Mouse (Mus musculus) stomach, embryonic 15.5 days (tissue): ENCODE data around the gene Pde4d. TPM values are rescaled to one million over a fixed set of nuclear protein-coding genes. Genes with fewer than 3 reads are reported as not detected.

Experiments used
- ATAC-seq: fragments of 200-750 bp; cut with Nextera tagmentation; 2 replicates; pipeline ENCODE4 v1.8.0; 2017; ENCODE audit warnings: low read depth, moderate number of reproducible peaks, moderate TSS enrichment; ENCODE audit not compliant: insufficient read depth, low FRiP score
- H3K27ac ChIP-seq: fragments of 300-500 bp; sonication (generic); 2 replicates; pipeline ENCODE4 v1.5.1; 2015; ENCODE audit warnings: mild to moderate bottlenecking, inconsistent platforms
- H3K27me3 ChIP-seq: fragments of 300-500 bp; sonication (generic); replicated peaks from 2 replicates; pipeline ENCODE4 v1.6.1; 2015; ENCODE audit warnings: inconsistent platforms
- H3K36me3 ChIP-seq: fragments of 300-500 bp; sonication (generic); 2 replicates; pipeline ENCODE4 v1.6.1; 2015; ENCODE audit warnings: inconsistent platforms
- H3K4me1 ChIP-seq: fragments of 300-500 bp; sonication (generic); 2 replicates; pipeline ENCODE4 v1.6.1; 2015; ENCODE audit warnings: inconsistent platforms
- H3K4me2 ChIP-seq: fragments of 300-500 bp; sonication (generic); 2 replicates; pipeline ENCODE4 v1.6.1; 2015; ENCODE audit warnings: mild to moderate bottlenecking, inconsistent platforms
- H3K4me3 ChIP-seq: fragments of 300-500 bp; sonication (generic); replicated peaks from 2 replicates; pipeline ENCODE4 v1.5.1; 2015; ENCODE audit warnings: inconsistent platforms
- H3K9ac ChIP-seq: fragments of 300-500 bp; sonication (generic); 2 replicates; pipeline ENCODE4 v1.6.1; 2015; ENCODE audit warnings: inconsistent platforms
- H3K9me3 ChIP-seq: fragments of 300-500 bp; sonication (generic); 2 replicates; pipeline ENCODE4 v1.6.1; 2016; ENCODE audit warnings: inconsistent platforms
- whole genome bisulfite sequencing: fragments of 180-500 bp; shearing (Covaris S2); methylation state at CpG from one replicate; pipeline ENCODE4 v1.1.7; 2015; 5-methylcytosine and 5-hydroxymethylcytosine counted together
- polyA plus RNA-seq: library from polyadenylated mRNA; unstranded; fragments of >200 nt; fragmentation: Nextera tagmentation; extraction: Ambion mirVana; gene quantifications from 2 replicates; pipeline ENCODE4 v1.2.1, GENCODE M21; 2015

Pde4d gene
- polyA plus RNA-seq, 1 experiment from 2014 or later: 22.8 TPM

DNA sequence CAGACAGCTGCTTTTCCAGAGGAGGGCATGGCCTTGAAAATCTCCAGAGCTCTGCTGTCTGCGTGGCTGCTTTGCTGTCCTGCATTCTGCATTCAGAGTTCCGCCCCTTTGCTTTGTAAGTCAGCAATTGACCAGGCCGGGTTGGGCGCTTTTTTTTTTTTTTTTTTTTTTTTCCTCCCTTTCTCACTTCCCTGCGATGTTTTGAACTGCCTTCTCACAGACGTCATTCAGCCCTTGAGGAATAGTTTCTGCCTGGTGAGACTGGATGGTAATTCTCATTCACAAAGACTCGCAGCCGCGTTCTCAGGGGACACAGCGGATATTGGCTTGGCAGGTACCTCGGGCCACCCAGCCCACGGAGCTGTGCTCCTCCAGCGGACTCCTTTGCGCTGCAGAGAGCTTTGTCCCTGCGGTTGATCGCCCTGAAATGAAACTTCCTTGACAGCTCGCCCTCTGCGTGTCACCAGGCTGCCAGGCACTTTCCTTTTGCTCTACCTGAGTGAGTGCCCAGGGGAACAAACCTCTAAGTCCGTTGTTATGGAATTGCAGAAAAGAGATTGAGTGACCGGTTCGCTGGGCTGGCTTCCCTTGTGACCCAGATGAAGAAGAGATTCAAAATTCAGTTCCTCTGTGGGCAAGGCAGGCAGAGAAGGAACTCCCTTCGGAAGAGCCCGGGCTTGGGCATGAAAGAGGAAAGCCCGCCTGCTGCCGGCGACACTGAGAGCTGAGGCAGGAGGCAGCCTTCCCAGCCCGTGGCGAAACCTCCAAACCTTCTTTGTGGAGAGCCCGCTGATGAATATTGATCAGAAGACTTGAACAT, 1235.8 kb downstream of the Pde4d start:
- WGBS: 4% methylated on average over 28 of the region's 29 CpGs
- H3K27me3 ChIP-seq: no peaks in the 10 kb centered on the region
- no peaks in the 10 kb centered on the region for H3K9me3 ChIP-seq
- no peaks in the 10 kb centered on the region for H3K4me1 ChIP-seq
- peak overlapping the region; percentile 29; the same call in 1 of the 2 replicates for H3K9ac ChIP-seq
- H3K4me2 ChIP-seq: peak overlapping the region; percentile 71
- no peaks in the 10 kb centered on the region for H3K36me3 ChIP-seq
- H3K4me3 ChIP-seq: peak overlapping the region; percentile 50
- peak; percentile 77 for ATAC-seq
- H3K27ac ChIP-seq: peak overlapping the region; percentile 75

DNA sequence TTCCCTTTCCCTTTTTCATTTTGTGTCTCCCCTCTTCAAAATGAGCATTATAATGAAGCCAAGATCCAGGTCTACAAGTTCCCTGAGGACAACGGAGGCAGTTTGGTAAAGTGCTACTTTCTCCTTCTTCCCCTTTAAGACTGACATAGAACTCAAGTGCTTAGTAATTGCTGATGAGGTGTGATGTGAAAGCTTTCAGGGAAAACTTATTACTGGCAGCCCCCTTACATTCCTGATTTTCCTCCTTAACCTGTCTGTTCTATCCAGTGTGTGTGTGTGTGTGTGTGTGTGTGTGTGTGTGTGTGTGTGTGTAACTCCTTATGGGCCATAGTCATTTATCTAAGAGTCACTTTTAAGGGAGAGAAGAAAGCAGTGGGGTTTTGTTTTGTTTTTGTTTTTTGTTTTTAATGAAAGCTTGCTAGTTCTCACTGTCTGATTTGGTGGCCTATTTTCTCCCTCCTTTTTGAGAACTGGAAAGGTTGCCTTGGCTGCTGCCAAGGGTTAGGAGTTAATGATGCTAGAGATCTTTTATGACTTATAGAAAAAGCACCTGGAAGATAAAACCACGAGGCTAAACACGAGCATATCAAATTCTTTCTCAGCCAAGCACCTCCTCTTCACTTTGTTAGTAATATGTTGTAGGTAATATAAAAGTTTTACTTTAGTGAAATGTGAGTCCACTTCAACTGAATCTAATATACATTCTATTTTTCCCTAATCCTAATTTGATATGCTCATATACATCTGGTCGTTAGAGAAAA, 1236.5 kb downstream of the Pde4d start:
- no peak for ATAC-seq
- 28% methylated on average over 4 of the region's 4 CpGs for whole genome bisulfite sequencing
- peak overlapping the region; percentile 75 for H3K27ac ChIP-seq

DNA sequence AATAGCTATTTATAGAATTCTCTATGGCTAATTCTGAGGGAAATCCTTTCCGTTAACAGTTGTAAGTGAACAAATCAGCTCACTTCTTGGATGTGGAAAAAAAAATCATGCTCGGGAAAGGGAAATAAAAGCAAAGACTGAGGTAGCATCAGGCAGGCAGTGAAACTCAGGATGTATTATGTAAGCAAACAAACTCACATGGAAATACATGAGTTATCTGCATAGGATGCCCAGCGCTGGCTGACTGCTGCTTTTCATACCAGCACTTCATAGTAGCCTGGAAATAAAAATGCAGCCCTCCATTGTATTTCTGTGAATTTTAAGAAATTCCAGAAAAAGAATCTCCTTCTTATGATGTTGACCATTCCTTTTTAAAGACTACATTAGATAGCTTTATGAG, 1237.2 kb downstream of the Pde4d start:
- Histone ChIP-seq H3K4me1 (no peaks in the 10 kb centered on the region), H3K9ac (no peak overlapping the region), H3K27ac (no peak overlapping the region), H3K27me3 (no peaks in the 10 kb centered on the region), H3K4me3 (peak overlapping the region; percentile 9; the same call in 1 of the 2 replicates), H3K4me2 (peak overlapping the region; percentile 38; the same call in 1 of the 2 replicates), H3K36me3 (no peaks in the 10 kb centered on the region), H3K9me3 (no peaks in the 10 kb centered on the region)
- 40% methylated on average over 3 of the region's 3 CpGs for WGBS
- ATAC-seq: no peak

More for the DNA sequence above, 1236.5 kb downstream of the Pde4d start:
- H3K4me1 ChIP-seq: no peaks in the 10 kb centered on the region
- no peaks in the 10 kb centered on the region for H3K9me3 ChIP-seq
- no peak overlapping the region for H3K9ac ChIP-seq
- H3K27me3 ChIP-seq: no peaks in the 10 kb centered on the region
- no peaks in the 10 kb centered on the region for H3K36me3 ChIP-seq
- peak overlapping the region; percentile 71 for H3K4me2 ChIP-seq
- H3K4me3 ChIP-seq: peak overlapping the region; percentile 50

DNA sequence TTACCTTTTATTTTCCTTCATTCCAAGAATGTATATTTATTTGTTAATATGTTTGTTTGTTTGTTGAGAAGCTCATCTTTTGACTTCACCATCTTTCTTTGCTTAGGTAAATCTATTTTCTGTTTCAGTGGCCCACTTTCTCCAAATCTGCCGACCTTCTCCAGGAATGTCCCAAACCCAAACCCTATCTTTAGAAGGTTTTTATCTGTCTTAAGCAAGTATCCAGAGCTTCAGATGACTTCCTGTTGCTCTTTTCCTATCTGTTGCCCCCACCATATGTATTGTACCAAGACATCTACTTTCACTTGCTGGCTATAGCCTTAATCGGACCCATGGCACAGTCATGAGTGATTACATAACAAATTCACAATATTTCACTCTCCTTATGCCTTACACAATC, 1238.4 kb downstream of the Pde4d start:
- no peak overlapping the region for H3K27ac ChIP-seq
- ATAC-seq: no peak
- no peaks in the 10 kb centered on the region for H3K36me3 ChIP-seq
- 65% methylated on average over 2 of the region's 2 CpGs for WGBS
- H3K4me3 ChIP-seq: no peak overlapping the region
- H3K9me3 ChIP-seq: no peaks in the 10 kb centered on the region
- no peaks in the 10 kb centered on the region for H3K27me3 ChIP-seq
- no peak overlapping the region for H3K4me2 ChIP-seq
- H3K9ac ChIP-seq: no peak overlapping the region
- 0 out of 2 replicates have a peak, but pooled peaks cover 6% of the 10 kb centered on the region for H3K4me1 ChIP-seq

DNA sequence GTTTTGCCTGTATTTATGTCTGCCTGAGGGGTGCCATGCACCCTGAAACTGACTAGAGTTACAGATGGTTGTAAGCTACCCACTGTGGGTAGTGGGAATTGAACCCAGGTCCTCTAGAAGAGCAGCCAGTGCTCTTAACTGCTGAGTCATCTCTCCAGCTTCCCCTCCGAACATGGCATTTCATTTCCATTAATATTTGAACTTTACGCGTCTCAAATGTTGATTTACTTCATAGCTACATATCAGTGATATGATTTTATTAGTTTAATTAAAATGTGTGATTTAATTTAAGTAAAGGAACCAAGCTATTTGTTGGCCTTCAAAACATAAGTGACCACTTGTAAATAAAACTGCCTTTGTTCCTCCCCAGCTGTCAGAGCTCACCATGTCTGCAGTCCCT, 1239.4 kb downstream of the Pde4d start:
- no peak overlapping the region for H3K4me2 ChIP-seq
- H3K9ac ChIP-seq: no peak overlapping the region
- no peaks in the 10 kb centered on the region for H3K36me3 ChIP-seq
- 79% methylated on average over 3 of the region's 3 CpGs for WGBS
- no peak for ATAC-seq
- no peak overlapping the region; the same call in 1 of the 2 replicates for H3K27ac ChIP-seq
- H3K4me1 ChIP-seq: 0 out of 2 replicates have a peak, but pooled peaks cover 8% of the 10 kb centered on the region
- H3K4me3 ChIP-seq: no peak overlapping the region
- no peaks in the 10 kb centered on the region for H3K27me3 ChIP-seq
- H3K9me3 ChIP-seq: no peaks in the 10 kb centered on the region

DNA sequence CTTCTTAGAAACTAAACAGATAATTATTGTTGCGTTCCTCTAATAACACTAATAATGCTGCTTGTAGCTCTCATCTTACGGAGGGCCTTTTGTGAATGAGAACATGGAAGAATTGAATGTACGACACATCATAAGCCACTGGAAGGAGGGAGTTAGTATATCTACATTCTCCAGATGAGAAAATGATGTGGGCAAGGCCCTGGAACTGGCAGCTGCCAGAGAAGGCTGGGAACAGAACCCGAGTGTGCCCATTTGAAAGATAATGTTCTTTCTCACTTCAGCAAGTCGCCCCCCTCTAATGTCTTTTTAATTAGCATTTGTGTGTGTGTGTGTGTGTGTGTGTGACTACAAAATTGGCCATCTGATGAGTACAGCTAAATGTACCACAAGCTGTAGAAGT, 1240.8 kb downstream of the Pde4d start:
- no peak overlapping the region for H3K27ac ChIP-seq
- no peak overlapping the region for H3K4me3 ChIP-seq
- ATAC-seq: no peak
- H3K9me3 ChIP-seq: no peaks in the 10 kb centered on the region
- H3K36me3 ChIP-seq: no peaks in the 10 kb centered on the region
- H3K4me2 ChIP-seq: no peak overlapping the region
- H3K4me1 ChIP-seq: peaks cover 16% of the 10 kb centered on the region
- no peak overlapping the region for H3K9ac ChIP-seq
- no peaks in the 10 kb centered on the region for H3K27me3 ChIP-seq
- 86% methylated on average over 5 of the region's 5 CpGs for WGBS

DNA sequence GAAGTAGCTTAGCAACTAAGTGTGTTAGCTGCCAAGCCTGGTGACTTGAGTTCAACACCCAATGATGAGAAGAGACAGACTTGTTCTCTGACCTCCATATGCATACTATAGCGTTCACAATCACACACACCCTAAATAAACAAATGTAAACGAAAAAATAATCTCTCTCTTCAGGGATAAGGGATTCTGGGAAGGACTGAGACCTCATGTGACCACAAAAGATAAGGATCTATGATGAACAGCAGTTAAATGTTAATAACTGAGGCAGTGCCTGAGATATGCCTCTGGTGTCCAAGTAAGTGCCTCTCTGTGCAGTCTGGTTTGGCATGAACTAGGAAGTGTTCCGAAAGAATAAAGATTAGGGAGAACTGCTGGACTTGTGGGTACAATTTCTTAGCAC, 1243.1 kb downstream of the Pde4d start:
- H3K4me3 ChIP-seq: no peak overlapping the region
- H3K9me3 ChIP-seq: no peaks in the 10 kb centered on the region
- no peaks in the 10 kb centered on the region for H3K36me3 ChIP-seq
- 34% methylated on average over 3 of the region's 3 CpGs for WGBS
- H3K4me1 ChIP-seq: peaks cover 16% of the 10 kb centered on the region
- H3K27me3 ChIP-seq: no peaks in the 10 kb centered on the region
- H3K9ac ChIP-seq: no peak overlapping the region
- no peak for ATAC-seq
- 0 out of 2 replicates have a peak overlapping the region, but pooled peaks have one; percentile 16 for H3K27ac ChIP-seq
- H3K4me2 ChIP-seq: no peak overlapping the region

DNA sequence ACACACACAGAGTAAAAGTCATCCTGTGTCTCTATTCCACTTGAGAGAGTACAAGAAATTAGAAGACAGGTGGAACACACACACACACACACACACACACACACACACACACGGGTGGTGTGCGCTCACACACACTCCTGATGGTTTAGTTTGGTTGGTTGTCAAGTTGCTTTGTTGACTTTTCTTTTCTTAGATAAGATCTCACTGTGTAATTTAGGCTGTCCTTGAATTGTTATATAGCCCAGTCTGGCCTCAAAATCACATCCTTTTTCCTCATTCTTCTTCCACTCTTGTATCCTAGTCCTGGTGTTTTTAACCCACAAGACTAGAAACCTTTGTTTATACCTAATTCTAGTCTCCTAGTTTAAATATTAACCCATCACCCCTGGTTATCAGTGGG, 1244.0 kb downstream of the Pde4d start:
- no peaks in the 10 kb centered on the region for H3K9me3 ChIP-seq
- no peaks in the 10 kb centered on the region for H3K36me3 ChIP-seq
- H3K9ac ChIP-seq: no peak overlapping the region
- WGBS: 34% methylated on average over 2 of the region's 2 CpGs
- H3K4me2 ChIP-seq: no peak overlapping the region
- no peak overlapping the region for H3K27ac ChIP-seq
- peaks cover 16% of the 10 kb centered on the region for H3K4me1 ChIP-seq
- no peak overlapping the region for H3K4me3 ChIP-seq
- no peaks in the 10 kb centered on the region for H3K27me3 ChIP-seq
- peak; percentile 56; the same call in 1 of the 2 replicates for ATAC-seq

DNA sequence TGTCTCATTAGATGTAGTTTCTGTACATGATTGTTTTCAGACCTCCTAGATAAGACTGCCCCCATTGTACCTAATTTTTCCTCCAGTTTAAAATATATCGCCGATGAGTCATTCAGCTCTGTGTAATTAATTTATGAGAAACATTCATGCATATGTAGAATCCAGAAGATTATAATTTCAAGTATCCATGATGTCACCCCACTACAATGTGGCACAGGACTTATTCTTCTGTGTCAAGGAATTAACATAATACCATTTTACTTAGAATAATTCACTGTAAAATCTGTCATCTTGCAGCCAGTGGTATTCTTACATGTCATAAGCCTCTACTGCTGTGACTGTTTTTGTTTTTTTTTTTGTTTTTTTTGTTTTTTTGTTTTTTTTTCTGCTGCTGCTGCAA, 1244.5 kb downstream of the Pde4d start:
- H3K9ac ChIP-seq: no peak overlapping the region
- ATAC-seq: no peak
- peak overlapping the region; percentile 51; the same call in 1 of the 2 replicates for H3K27ac ChIP-seq
- no peaks in the 10 kb centered on the region for H3K36me3 ChIP-seq
- H3K27me3 ChIP-seq: no peaks in the 10 kb centered on the region
- H3K4me1 ChIP-seq: peaks cover 16% of the 10 kb centered on the region
- WGBS: 79% methylated on average over 2 of the region's 2 CpGs
- no peak overlapping the region for H3K4me2 ChIP-seq
- H3K9me3 ChIP-seq: no peaks in the 10 kb centered on the region
- H3K4me3 ChIP-seq: no peak overlapping the region

DNA sequence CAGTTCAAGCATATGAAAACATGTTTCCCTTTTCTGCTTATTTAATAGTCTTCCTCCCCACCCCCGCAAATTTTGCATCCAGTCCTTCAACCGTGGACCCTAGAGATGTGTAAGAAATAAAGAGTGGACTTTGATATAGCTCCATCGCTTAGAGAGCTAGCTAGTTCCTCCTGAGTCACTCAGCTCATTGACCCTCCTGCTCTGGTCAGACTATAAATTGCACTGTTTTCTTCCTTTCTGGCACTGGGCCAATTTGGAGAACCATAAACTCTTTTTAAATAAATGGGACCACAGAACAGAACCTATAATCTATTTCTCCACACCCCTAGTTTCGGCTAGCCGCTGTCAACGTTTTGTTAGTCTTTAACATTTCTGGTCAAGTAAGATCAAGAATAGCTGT, 1245.3 kb downstream of the Pde4d start:
- 61% methylated on average over 6 of the region's 6 CpGs for WGBS
- H3K4me1 ChIP-seq: peaks cover 16% of the 10 kb centered on the region
- ATAC-seq: peak; percentile 70; the same call in 1 of the 2 replicates
- no peaks in the 10 kb centered on the region for H3K9me3 ChIP-seq
- H3K4me3 ChIP-seq: no peak overlapping the region
- H3K27ac ChIP-seq: peak overlapping the region; percentile 51; the same call in 1 of the 2 replicates
- no peak overlapping the region for H3K9ac ChIP-seq
- no peak overlapping the region for H3K4me2 ChIP-seq
- no peaks in the 10 kb centered on the region for H3K36me3 ChIP-seq
- H3K27me3 ChIP-seq: no peaks in the 10 kb centered on the region

DNA sequence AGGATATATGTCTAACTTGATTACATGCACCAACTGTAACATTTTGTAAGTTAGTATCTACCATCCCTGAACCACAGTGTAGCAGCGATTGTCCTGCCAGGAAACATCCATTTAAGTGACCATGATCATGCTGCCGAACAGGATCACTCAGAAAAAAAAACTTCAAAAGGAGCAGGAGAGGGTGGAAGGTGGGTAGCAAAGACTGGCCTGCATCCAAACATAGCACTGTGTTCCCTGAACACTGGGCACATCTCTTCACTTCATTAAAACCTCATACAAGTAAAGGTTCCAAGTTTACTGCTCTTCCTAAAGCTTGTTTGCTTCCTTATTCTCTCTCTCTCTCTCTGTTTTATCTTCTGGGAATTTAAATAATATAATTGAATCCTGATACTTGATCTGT, 1256.4 kb downstream of the Pde4d start:
- Histone ChIP-seq H3K9ac (no peak overlapping the region), H3K4me2 (no peak overlapping the region), H3K9me3 (no peaks in the 10 kb centered on the region), H3K4me1 (no peaks in the 10 kb centered on the region), H3K27ac (no peak overlapping the region), H3K4me3 (no peak overlapping the region), H3K36me3 (no peaks in the 10 kb centered on the region), H3K27me3 (no peaks in the 10 kb centered on the region)
- no peak for ATAC-seq
- WGBS: 70% methylated on average over 2 of the region's 2 CpGs

DNA sequence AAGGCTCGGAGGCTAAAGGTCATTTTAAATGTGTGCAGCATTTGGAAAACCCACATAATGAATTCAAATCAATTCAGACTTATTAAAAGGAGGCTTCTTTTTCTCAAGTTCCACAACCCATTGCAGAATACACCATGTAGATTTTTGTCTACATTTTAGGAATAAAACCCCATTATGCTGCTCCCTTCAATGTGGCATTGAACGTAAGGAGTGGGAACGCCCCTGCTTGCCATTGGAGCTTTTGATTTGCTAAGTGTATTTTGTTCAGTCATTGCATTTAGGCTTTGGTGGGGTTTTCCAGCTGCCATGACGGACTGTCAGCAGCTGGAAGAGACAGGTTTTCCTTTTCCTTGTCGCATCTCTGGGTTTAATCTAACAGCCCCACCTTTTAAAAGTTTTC, 1256.8 kb downstream of the Pde4d start:
- Histone ChIP-seq H3K36me3 (no peaks in the 10 kb centered on the region), H3K4me1 (no peaks in the 10 kb centered on the region), H3K9me3 (no peaks in the 10 kb centered on the region), H3K9ac (no peak overlapping the region), H3K27me3 (no peaks in the 10 kb centered on the region), H3K4me2 (no peak overlapping the region), H3K27ac (no peak overlapping the region), H3K4me3 (no peak overlapping the region)
- WGBS: 90% methylated on average over 5 of the region's 5 CpGs
- no peak for ATAC-seq
